Comparison of ENCODE assay signal across 18 mouse cellular contexts in the genomic region with DNA sequence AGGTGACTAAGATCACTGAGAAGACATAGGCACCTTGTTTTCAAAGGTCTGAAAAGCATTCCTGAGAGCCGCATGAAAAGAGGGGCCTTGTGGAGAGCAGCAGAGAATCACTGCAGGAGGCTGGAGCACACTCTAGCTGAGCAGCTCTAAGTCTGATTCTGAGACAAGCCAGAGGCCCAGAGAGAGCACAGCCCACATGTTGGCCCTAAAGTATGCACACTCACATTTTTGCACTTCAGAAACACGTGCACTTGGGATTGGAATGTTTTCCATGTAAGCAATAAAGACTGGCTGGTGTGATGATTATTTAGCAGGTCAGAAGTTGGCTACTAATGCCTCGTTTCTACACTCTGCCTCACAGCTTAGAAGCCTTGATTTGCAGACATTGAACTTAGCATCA. TPM values are rescaled to one million over a fixed set of nuclear protein-coding genes. Genes with fewer than 3 reads are reported as not detected.
DNase-seq lines count a peak whose midpoint lies in the region; ATAC-seq and TF ChIP-seq lines count a peak whose summit lies in the region.
"Had no signal": no experiment of that assay in that cellular context is flagged by ENCODE, and none has a peak within 500 bp of the region (broad histone marks: within the 10 kb centered on the region; RNA-seq: fewer than 3 reads in every experiment).

No protein-coding gene starts in this region.

- peaks cover 55% of the 10 kb centered on the region for H3K4me1 ChIP-seq in heart, embryonic 12.5 days (replicated peaks)
- H3K4me1 ChIP-seq in heart, adult 2 months (ENCODE audit: control insufficient read depth, insufficient read depth, low read length) = peaks cover 7% of the 10 kb centered on the region
- H3K4me1 ChIP-seq in limb, embryonic 15.5 days = peaks cover 21% of the 10 kb centered on the region
- H3K4me1 ChIP-seq in hindbrain, embryonic 10.5 days (replicated peaks) = peaks cover 15% of the 10 kb centered on the region; the same call in 1 of the 2 replicates

- TF ChIP-seq POLR2A in heart, adult 2 months (IDR thresholded peaks at IDR 0.05; ENCODE audit: insufficient read depth, low read depth, low read length) = no peak

- ATAC-seq in heart, embryonic 12.5 days (ENCODE audit: insufficient number of reproducible peaks, low FRiP score) = 0 out of 2 replicates have a peak, but pooled peaks have one; percentile 41
- ATAC-seq in limb, embryonic 15.5 days (ENCODE audit: insufficient number of reproducible peaks, low FRiP score, low TSS enrichment, low read depth) = peak; percentile 30; the same call in 1 of the 2 replicates
- ATAC-seq in megakaryocyte, adult 5-6 weeks (ENCODE audit: poor library complexity, severe bottlenecking) = no peak

- H3K4me2 ChIP-seq in heart, embryonic 12.5 days = peak overlapping the region; percentile 10; the same call in 1 of the 2 replicates
- H3K4me2 ChIP-seq in limb, embryonic 15.5 days = no peak overlapping the region

- H3K27ac ChIP-seq in heart, embryonic 12.5 days (ENCODE audit: poor library complexity, severe bottlenecking) = peak overlapping the region; percentile 89
- no peak overlapping the region for H3K27ac ChIP-seq in heart, adult 2 months
- H3K27ac ChIP-seq in limb, embryonic 15.5 days = peak overlapping the region; percentile 62
- H3K27ac ChIP-seq in hindbrain, embryonic 10.5 days = no peak overlapping the region

- no peak overlapping the region for H3K4me3 ChIP-seq in heart, embryonic 12.5 days
- no peak overlapping the region for H3K4me3 ChIP-seq in heart, adult 2 months
- no peak overlapping the region for H3K4me3 ChIP-seq in limb, embryonic 15.5 days
- no peak overlapping the region for H3K4me3 ChIP-seq in hindbrain, embryonic 10.5 days
- H3K4me3 ChIP-seq: myocyte had no signal

- no peaks in the 10 kb centered on the region for H3K27me3 ChIP-seq in heart, embryonic 12.5 days (replicated peaks)
- H3K27me3 ChIP-seq in heart, adult 2 months (ENCODE audit: control insufficient read depth, insufficient read depth, low read length) = no peaks in the 10 kb centered on the region
- no peaks in the 10 kb centered on the region for H3K27me3 ChIP-seq in limb, embryonic 15.5 days
- H3K27me3 ChIP-seq in hindbrain, embryonic 10.5 days (ENCODE audit: insufficient read depth, poor library complexity, severe bottlenecking) = no peaks in the 10 kb centered on the region

- no peak for TF ChIP-seq EP300 in heart, adult 2 months (IDR thresholded peaks at IDR 0.05; ENCODE audit: insufficient read depth, low read depth, low read length)

- H3K9ac ChIP-seq in heart, embryonic 12.5 days = no peak overlapping the region
- no peak overlapping the region for H3K9ac ChIP-seq in heart, adult 2 months (ENCODE audit: low read depth, low read length)
- H3K9ac ChIP-seq in limb, embryonic 15.5 days = no peak overlapping the region

- no peak for TF ChIP-seq CTCF in heart, adult 2 months (IDR thresholded peaks at IDR 0.05)

- 25% methylated on average over 3 of the region's 3 CpGs for WGBS in heart, embryonic 12.5 days
- WGBS in heart, adult 2 months = 58% methylated on average over 3 of the region's 3 CpGs
- 19% methylated on average over 3 of the region's 3 CpGs for WGBS in limb, embryonic 15.5 days
- WGBS in hindbrain, embryonic 10.5 days = 45% methylated on average over 3 of the region's 3 CpGs

- no peaks in the 10 kb centered on the region for H3K9me3 ChIP-seq in heart, embryonic 12.5 days (replicated peaks)
- no peaks in the 10 kb centered on the region for H3K9me3 ChIP-seq in limb, embryonic 15.5 days
- H3K9me3 ChIP-seq in hindbrain, embryonic 10.5 days = no peaks in the 10 kb centered on the region

- no peaks in the 10 kb centered on the region for H3K79me2 ChIP-seq in heart, adult 2 months (replicated peaks; ENCODE audit: control insufficient read depth, insufficient read depth, low read length)

- intact Hi-C loops in heart, adult 2 months (cut with DNase I) = no loop called here

- no peak for DNase-seq in heart, adult 2 months
- DNase-seq in Muller cell, postnatal 12 days (ENCODE audit: inconsistent ontology term) = peak; percentile 37
- DNase-seq in kidney, adult 9 months = peak; percentile 67
- no peak for DNase-seq in T-cell, adult 2 months (ENCODE audit: low spot score)
- DNase-seq in hindbrain, embryonic 10.5 days (ENCODE audit: low spot score) = no peak
- DNase-seq: adrenal gland, adult 8-10 months; cerebellum, adult 11 months; embryo, embryonic 11 days; heart, adult 11 months; thymus, postnatal 14 days had no signal

- peaks cover 25% of the 10 kb centered on the region for H3K36me3 ChIP-seq in heart, embryonic 12.5 days
- peaks cover 5% of the 10 kb centered on the region; the same call in 1 of the 2 replicates for H3K36me3 ChIP-seq in heart, adult 2 months (ENCODE audit: control insufficient read depth, insufficient read depth, low read length)
- peaks cover 12% of the 10 kb centered on the region for H3K36me3 ChIP-seq in limb, embryonic 15.5 days
- H3K36me3 ChIP-seq in hindbrain, embryonic 10.5 days = peaks cover 2% of the 10 kb centered on the region; the same call in 1 of the 2 replicates

RNA-seq across cellular contexts. Expression of gene 1700034J05Rik, which starts 25.7 kb away (rescaled TPM):
- polyA plus RNA-seq in heart, embryonic 12.5 days (2016; fragmentation: Nextera tagmentation; extraction: Ambion mirVana) = 0.17 and 0.23 TPM in 2 replicates
- total RNA-seq in heart, adult 2 months (2021) = not detected
- polyA plus RNA-seq in heart, adult 2 months (2012; rRNA removed) = not detected in 2 replicates
- polyA plus RNA-seq in limb, embryonic 15.5 days (2015; fragmentation: Nextera tagmentation; extraction: Ambion mirVana) = 0.13 and 0.16 TPM in 2 replicates
- total RNA-seq in megakaryocyte, adult 5-6 weeks (2015) = not detected in 2 replicates
- total RNA-seq in megakaryocyte, adult 5-6 weeks (2017) = not detected in 2 replicates
- 0.14 and 0.32 TPM in 2 replicates for polyA plus RNA-seq in hindbrain, embryonic 10.5 days (2016; fragmentation: Nextera tagmentation; extraction: Ambion mirVana)
- total RNA-seq: adrenal gland, adult 8-10 months; layer of hippocampus, adult 18-20 months; left cerebral cortex, postnatal 25 days; megakaryocyte progenitor cell, adult 5-6 weeks had no signal
- polyA plus RNA-seq: spleen, adult 2 months had no signal

RNA-seq across cellular contexts. Expression of gene Rep15, which starts 52.4 kb away (rescaled TPM):
- polyA plus RNA-seq in heart, embryonic 12.5 days (2016; fragmentation: Nextera tagmentation; extraction: Ambion mirVana) = 0.83 and 1.1 TPM in 2 replicates
- total RNA-seq in heart, adult 2 months (2021) = under 1 TPM; 0.86 to 0.96 TPM
- 0.12 and 0.56 TPM in 2 replicates for polyA plus RNA-seq in heart, adult 2 months (2012; rRNA removed)
- 0.98 and 1.2 TPM in 2 replicates for polyA plus RNA-seq in limb, embryonic 15.5 days (2015; fragmentation: Nextera tagmentation; extraction: Ambion mirVana)
- total RNA-seq in megakaryocyte, adult 5-6 weeks (2015) = 0.09 and 0.11 TPM in 2 replicates
- total RNA-seq in megakaryocyte, adult 5-6 weeks (2017) = not detected in 2 replicates
- polyA plus RNA-seq in hindbrain, embryonic 10.5 days (2016; fragmentation: Nextera tagmentation; extraction: Ambion mirVana) = 0.50 and 0.97 TPM in 2 replicates
- total RNA-seq: megakaryocyte progenitor cell, adult 5-6 weeks had no signal

Comparison
In these comparisons a context has a peak if more than half of its experiments do, and no peak if none do; other contexts are left out.
1. H3K27ac ChIP-seq: peak in heart, embryonic 12.5 days (single experiment) and limb, embryonic 15.5 days (single experiment); none in heart, adult 2 months (single experiment) and hindbrain, embryonic 10.5 days (single experiment).
2. DNase-seq: peak in Muller cell, postnatal 12 days (single experiment) and kidney, adult 9 months (single experiment); none in heart, adult 2 months (0 of 2), T-cell, adult 2 months (single experiment) and hindbrain, embryonic 10.5 days (single experiment).